In genomic region chr1:128687236-128687927, GRCm38 (mm10) we compare ENCODE assay signal across 16 mouse cellular contexts.
DNase-seq lines count a peak whose midpoint lies in the region; ATAC-seq lines count a peak whose summit lies in the region.
"Had no signal": no experiment of that assay in that cellular context is flagged by ENCODE, and none has a peak within 500 bp of the region (broad histone marks: within the 10 kb centered on the region; RNA-seq: fewer than 3 reads in every experiment).

No protein-coding gene starts in this region.

- no peaks in the 10 kb centered on the region for H3K27me3 ChIP-seq in forebrain, embryonic 15.5 days
- peaks cover 10% of the 10 kb centered on the region for H3K27me3 ChIP-seq in midbrain, embryonic 12.5 days
- H3K27me3 ChIP-seq: CH12.LX; lung, embryonic 15.5 days had no signal

- ATAC-seq in forebrain, embryonic 15.5 days (replicated peaks) = peak; percentile 44; the same call in 1 of the 2 replicates
- peak; percentile 89 for ATAC-seq in midbrain, embryonic 12.5 days (ENCODE audit: low FRiP score, low read depth)

- no peaks in the 10 kb centered on the region for H3K36me3 ChIP-seq in forebrain, embryonic 15.5 days
- no peaks in the 10 kb centered on the region for H3K36me3 ChIP-seq in midbrain, embryonic 12.5 days
- H3K36me3 ChIP-seq: lung, embryonic 15.5 days had no signal

- no peak overlapping the region for H3K4me3 ChIP-seq in forebrain, embryonic 15.5 days
- H3K4me3 ChIP-seq in midbrain, embryonic 12.5 days = no peak overlapping the region
- H3K4me3 ChIP-seq: lung, embryonic 15.5 days had no signal

- H3K27ac ChIP-seq in forebrain, embryonic 15.5 days (replicated peaks) = no peak overlapping the region
- peak overlapping the region; percentile 76 for H3K27ac ChIP-seq in midbrain, embryonic 12.5 days (replicated peaks)
- H3K27ac ChIP-seq: lung, embryonic 15.5 days had no signal

- WGBS in forebrain, embryonic 15.5 days = 7% methylated on average over 9 of the region's 9 CpGs
- WGBS in midbrain, embryonic 12.5 days = 3% methylated on average over 9 of the region's 9 CpGs

- H3K4me1 ChIP-seq in forebrain, embryonic 15.5 days = peaks cover 20% of the 10 kb centered on the region
- peaks cover 42% of the 10 kb centered on the region for H3K4me1 ChIP-seq in midbrain, embryonic 12.5 days

- DNase-seq in Muller cell, postnatal 12 days (ENCODE audit: inconsistent ontology term) = peak; percentile 9
- DNase-seq in embryo, embryonic 10.5 days (ENCODE audit: low spot score) = peak; percentile 86
- no peak for DNase-seq in gastrocnemius, postnatal 4 days (ENCODE audit: low spot score in 2 of 2)
- DNase-seq in thymus, postnatal 10 days (ENCODE audit: low spot score in 2 of 2) = no peak
- no peak for DNase-seq in layer of hippocampus, postnatal 36 days
- DNase-seq in gastrocnemius, postnatal 10 days = no peak
- DNase-seq: adrenal gland, postnatal 25 days; cerebellum, adult 9-10 months; heart, adult 11 months; heart, postnatal 36 days; kidney, postnatal 10 days; right cerebral cortex, postnatal 14 days had no signal

- H3K9me3 ChIP-seq in forebrain, embryonic 15.5 days = no peaks in the 10 kb centered on the region
- no peaks in the 10 kb centered on the region for H3K9me3 ChIP-seq in midbrain, embryonic 12.5 days
- H3K9me3 ChIP-seq: lung, embryonic 15.5 days had no signal

- no peak overlapping the region for H3K4me2 ChIP-seq in forebrain, embryonic 15.5 days (replicated peaks)
- peak overlapping the region; percentile 13; the same call in 1 of the 2 replicates for H3K4me2 ChIP-seq in midbrain, embryonic 12.5 days (replicated peaks)
- H3K4me2 ChIP-seq: lung, embryonic 15.5 days had no signal

- H3K9ac ChIP-seq in forebrain, embryonic 15.5 days (replicated peaks) = no peak overlapping the region
- no peak overlapping the region for H3K9ac ChIP-seq in midbrain, embryonic 12.5 days (replicated peaks)
- H3K9ac ChIP-seq: lung, embryonic 15.5 days had no signal

Comparison
In these comparisons a context has a peak if more than half of its experiments do, and no peak if none do; other contexts are left out.
1. DNase-seq: peak in Muller cell, postnatal 12 days (single experiment) and embryo, embryonic 10.5 days (single experiment); none in gastrocnemius, postnatal 4 days (0 of 2), thymus, postnatal 10 days (0 of 2), layer of hippocampus, postnatal 36 days (0 of 2) and gastrocnemius, postnatal 10 days (single experiment).